Mouse (Mus musculus) thymus, postnatal 36 days (tissue): ENCODE measurements around the gene Cep128.
"Not testable (repeated sequence)": the region's sequence is repeated elsewhere in the genome, so short reads cannot be mapped to it uniquely, and the experiment has no call there.

ENCODE experiments used
- DNase-seq, 2 experiments: peaks; one replicate each; pipeline ENCODE4 v3.0.0; 2022; ENCODE audit warnings: mixed read lengths in 2 of 2

The Cep128 gene

GRCm38 (mm10) chr12:91384281-91385017 is at the start of gene Cep128, which contains the start of gene Tshr:
Gene Cep128 (minus strand): TSS chr12:91384409.
Gene Tshr (plus strand): TSS chr12:91384563.
- peak; percentile 88 to 91 for DNase-seq

GRCm38 (mm10) chr12:91427129-91427528 is 42.9 kb upstream of the Cep128 start:
- no peak for DNase-seq

- DNase-seq = no peak
Observed at GRCm38 (mm10) chr12:91426499-91426898, 42.3 kb upstream of the Cep128 start.

- peak; percentile 27 to 35 for DNase-seq
Observed at GRCm38 (mm10) chr12:91423125-91423820, 39.1 kb upstream of the Cep128 start.

GRCm38 (mm10) chr12:91421272-91421671 is 37.1 kb upstream of the Cep128 start:
- no peak for DNase-seq

GRCm38 (mm10) chr12:91418791-91419190 is 34.6 kb upstream of the Cep128 start:
- peak; percentile 56 to 70 for DNase-seq

- no peak for DNase-seq
Observed at GRCm38 (mm10) chr12:91416828-91417227, 32.6 kb upstream of the Cep128 start.

GRCm38 (mm10) chr12:91415112-91415511 is 30.9 kb upstream of the Cep128 start:
- DNase-seq = no peak

GRCm38 (mm10) chr12:91412461-91413182 is 28.4 kb upstream of the Cep128 start:
- no peak for DNase-seq

- DNase-seq = no peak
Observed at GRCm38 (mm10) chr12:91410306-91410705, 26.1 kb upstream of the Cep128 start.

- no peak for DNase-seq
Observed at GRCm38 (mm10) chr12:91401049-91401352, 16.8 kb upstream of the Cep128 start.

- DNase-seq = peak; percentile 25 to 29
Observed at GRCm38 (mm10) chr12:91400232-91401048, 16.2 kb upstream of the Cep128 start.

- DNase-seq = no peak
Observed at GRCm38 (mm10) chr12:91383516-91384264, 519 bp downstream of the Cep128 start.

GRCm38 (mm10) chr12:91369173-91369572 is 15.0 kb downstream of the Cep128 start:
- DNase-seq = no peak

GRCm38 (mm10) chr12:91353783-91354182 is 30.4 kb downstream of the Cep128 start:
- DNase-seq = no peak

GRCm38 (mm10) chr12:91338656-91339055 is 45.6 kb downstream of the Cep128 start:
- DNase-seq = not testable (repeated sequence)

- DNase-seq = no peak
Observed at GRCm38 (mm10) chr12:91327527-91327926, 56.7 kb downstream of the Cep128 start.

GRCm38 (mm10) chr12:91326104-91326503 is 58.1 kb downstream of the Cep128 start:
- no peak for DNase-seq

GRCm38 (mm10) chr12:91315026-91315425 is 69.2 kb downstream of the Cep128 start:
- no peak for DNase-seq

GRCm38 (mm10) chr12:91313974-91314587 is 70.1 kb downstream of the Cep128 start:
- no peak for DNase-seq

- DNase-seq = no peak
Observed at GRCm38 (mm10) chr12:91312591-91312990, 71.6 kb downstream of the Cep128 start.

GRCm38 (mm10) chr12:91307733-91308132 is 76.5 kb downstream of the Cep128 start:
- no peak for DNase-seq
